Mouse (Mus musculus) stomach, postnatal 0 days (tissue): ENCODE results near the gene Tpm1.

Experiments used
- CTCF ChIP-seq: IDR thresholded peaks from 2 replicates; pipeline ENCODE4 v1.5.1; 2016; ENCODE audit warnings: antibody characterized with exemption, low read depth, mild to moderate bottlenecking, moderate library complexity
- EP300 ChIP-seq: optimal IDR thresholded peaks from 2 replicates; pipeline ENCODE3; 2016; ENCODE audit warnings: antibody characterized with exemption

DNA sequence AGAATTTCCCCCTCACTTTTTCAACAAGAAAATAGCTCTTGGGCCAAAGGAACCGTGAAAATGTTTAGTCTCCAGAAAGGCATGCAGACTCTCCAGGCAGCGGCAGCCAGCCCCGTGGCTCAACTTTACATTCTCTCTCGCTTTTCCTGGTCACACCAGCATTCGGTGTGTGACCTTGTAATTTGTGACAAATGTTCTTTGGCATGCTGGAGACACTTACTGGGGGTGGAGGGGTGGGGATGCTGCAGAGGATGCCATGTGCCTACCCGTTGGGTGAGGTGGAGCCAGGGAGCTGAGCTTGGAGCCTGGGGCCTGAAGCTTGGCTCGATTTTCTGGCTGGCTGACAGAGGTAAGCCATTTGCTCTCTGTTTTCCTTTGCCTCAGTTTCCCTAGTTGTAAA lies 22.4 kb upstream of the Tpm1 start:
- TF ChIP-seq CTCF (no peak), EP300 (no peak)
